27 mouse cellular contexts compared by ENCODE assay signal in the genomic region with DNA sequence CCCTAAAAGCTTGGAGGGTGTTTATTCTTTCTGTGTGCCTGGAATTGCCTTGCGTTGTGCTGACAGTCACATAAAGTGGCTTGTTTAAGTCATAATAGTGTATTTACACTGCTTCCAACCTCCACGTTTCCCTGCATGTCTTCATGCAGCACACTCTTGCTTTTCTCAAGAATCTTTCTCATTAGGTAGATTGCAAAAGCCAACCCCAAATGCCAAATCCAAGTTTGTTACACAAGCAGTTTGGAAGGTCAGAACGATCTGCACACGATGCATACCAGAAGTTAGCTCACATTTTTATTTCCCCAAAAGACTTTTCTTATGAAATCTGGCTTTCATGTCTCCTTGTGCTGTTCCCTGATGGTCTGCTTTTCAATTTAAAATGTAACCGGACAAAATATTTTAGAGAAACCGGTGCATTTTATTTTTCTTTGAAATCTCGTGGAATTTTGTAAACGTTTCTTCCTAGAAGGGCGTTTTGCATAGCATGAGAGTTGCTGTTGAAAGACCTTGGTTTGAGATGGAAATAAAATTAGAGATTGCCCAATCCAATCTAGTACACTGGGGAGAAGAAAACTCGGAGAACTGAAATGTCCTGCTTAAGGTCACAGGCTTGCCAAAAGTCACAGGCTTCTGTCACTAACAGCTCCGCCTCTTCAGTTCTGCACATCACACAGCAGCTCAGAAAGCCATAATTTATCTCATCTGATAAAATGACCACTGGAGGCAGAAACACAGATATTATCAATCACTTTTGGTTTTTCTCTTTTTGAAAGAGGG. TPM values are rescaled to one million over a fixed set of nuclear protein-coding genes. Genes with fewer than 3 reads are reported as not detected.
DNase-seq lines count a peak whose midpoint lies in the region; ATAC-seq and TF ChIP-seq lines count a peak whose summit lies in the region.
"Had no signal": no experiment of that assay in that cellular context is flagged by ENCODE, and none has a peak within 500 bp of the region (broad histone marks: within the 10 kb centered on the region; RNA-seq: fewer than 3 reads in every experiment).

No protein-coding gene starts in this region.

- no peaks in the 10 kb centered on the region for H3K4me1 ChIP-seq in lung, embryonic 15.5 days
- H3K4me1 ChIP-seq in lung, embryonic 16.5 days (replicated peaks; ENCODE audit: control insufficient read depth, insufficient read depth, low read length) = no peaks in the 10 kb centered on the region
- H3K4me1 ChIP-seq: hindbrain, embryonic 15.5 days; megakaryocyte, embryonic 14.5 days; midbrain, embryonic 15.5 days had no signal

- no peak for DNase-seq in gastrocnemius, adult 2 months
- DNase-seq in gastrocnemius, postnatal 36 days = no peak
- no peak for DNase-seq in lung, postnatal 4 days
- no peak for DNase-seq in kidney, postnatal 10 days
- no peak for DNase-seq in left cerebral cortex, adult 9 months (ENCODE audit: low spot score in 2 of 2)
- DNase-seq: B cell, adult 2 months; cerebellum, adult 8-10 months; forebrain, postnatal 0 days; gastrocnemius, postnatal 10 days; retina, postnatal 1 day; thymus, adult 2 months had no signal

- no peak for ATAC-seq in lung, embryonic 15.5 days (ENCODE audit: borderline replicate concordance, extremely low read depth, low FRiP score, low TSS enrichment)
- peak; percentile 71 for ATAC-seq in lung, embryonic 16.5 days (ENCODE audit: low read depth)
- ATAC-seq: activated CD4-positive, CD25-positive, alpha-beta regulatory T cell, adult 4 months; forebrain, postnatal 0 days; intestine, embryonic 16.5 days; midbrain, embryonic 15.5 days; Patski had no signal

- no peaks in the 10 kb centered on the region for H3K36me3 ChIP-seq in lung, embryonic 15.5 days
- H3K36me3 ChIP-seq in lung, embryonic 16.5 days (ENCODE audit: control insufficient read depth, insufficient read depth, low read length) = no peaks in the 10 kb centered on the region
- H3K36me3 ChIP-seq: embryonic facial prominence, embryonic 13.5 days; hindbrain, embryonic 15.5 days; limb, embryonic 13.5 days; midbrain, embryonic 15.5 days had no signal

- H3K4me3 ChIP-seq in gastrocnemius, adult 2 months = no peak overlapping the region
- H3K4me3 ChIP-seq in lung, embryonic 15.5 days = no peak overlapping the region
- no peak overlapping the region for H3K4me3 ChIP-seq in lung, embryonic 16.5 days (ENCODE audit: low read length)
- H3K4me3 ChIP-seq: embryonic facial prominence, embryonic 13.5 days; hindbrain, embryonic 15.5 days; left cerebral cortex, adult 2 months; limb, embryonic 13.5 days; megakaryocyte, embryonic 14.5 days; midbrain, embryonic 15.5 days had no signal

- H3K27me3 ChIP-seq in lung, embryonic 15.5 days = no peaks in the 10 kb centered on the region
- no peaks in the 10 kb centered on the region for H3K27me3 ChIP-seq in lung, embryonic 16.5 days (ENCODE audit: control insufficient read depth, insufficient read depth, low read depth, low read length)
- H3K27me3 ChIP-seq: embryonic facial prominence, embryonic 13.5 days; hindbrain, embryonic 15.5 days; limb, embryonic 13.5 days; megakaryocyte, embryonic 14.5 days; midbrain, embryonic 15.5 days had no signal

- H3K9me3 ChIP-seq in lung, embryonic 15.5 days = no peaks in the 10 kb centered on the region
- no peaks in the 10 kb centered on the region for H3K9me3 ChIP-seq in lung, embryonic 16.5 days (ENCODE audit: control insufficient read depth, low read length)
- H3K9me3 ChIP-seq: embryonic facial prominence, embryonic 13.5 days; hindbrain, embryonic 15.5 days; limb, embryonic 13.5 days; megakaryocyte, embryonic 14.5 days; midbrain, embryonic 15.5 days had no signal

- TF ChIP-seq CTCF in gastrocnemius, adult 2 months (IDR thresholded peaks at IDR 0.05) = no peak

- no peak overlapping the region for H3K9ac ChIP-seq in lung, embryonic 15.5 days
- H3K9ac ChIP-seq in lung, embryonic 16.5 days (ENCODE audit: low read length) = no peak overlapping the region
- H3K9ac ChIP-seq: embryonic facial prominence, embryonic 13.5 days; forebrain, postnatal 0 days; hindbrain, embryonic 15.5 days; limb, embryonic 13.5 days; liver, embryonic 14.5 days; midbrain, embryonic 15.5 days had no signal

- H3K27ac ChIP-seq in gastrocnemius, adult 2 months = peak overlapping the region; percentile 80
- H3K27ac ChIP-seq in lung, embryonic 15.5 days = peak overlapping the region; percentile 15; the same call in 1 of the 2 replicates
- 0 out of 2 replicates have a peak overlapping the region, but pooled peaks have one; percentile 49 for H3K27ac ChIP-seq in lung, embryonic 16.5 days (ENCODE audit: low read length)
- H3K27ac ChIP-seq: embryonic facial prominence, embryonic 13.5 days; hindbrain, embryonic 15.5 days; left cerebral cortex, adult 2 months; limb, embryonic 13.5 days; liver, embryonic 14.5 days; midbrain, embryonic 15.5 days had no signal

- intact Hi-C loops in gastrocnemius, adult 2 months (cut with DNase I) = no loop called here
- intact Hi-C loops in gastrocnemius, postnatal 36 days (cut with DNase I) = no loop called here

- H3K4me2 ChIP-seq in lung, embryonic 15.5 days = no peak overlapping the region
- H3K4me2 ChIP-seq in lung, embryonic 16.5 days (ENCODE audit: low read depth, low read length) = no peak overlapping the region
- H3K4me2 ChIP-seq: embryonic facial prominence, embryonic 13.5 days; hindbrain, embryonic 15.5 days; limb, embryonic 13.5 days; midbrain, embryonic 15.5 days had no signal

- WGBS in lung, embryonic 15.5 days = 36% methylated on average over 11 of the region's 11 CpGs
- 39% methylated on average over 11 of the region's 11 CpGs for WGBS in lung, embryonic 16.5 days

RNA-seq across cellular contexts. Expression of gene Tprg, which starts 48.2 kb away (rescaled TPM):
- total RNA-seq in gastrocnemius, adult 2 months (2021) = not detected
- not detected for total RNA-seq in gastrocnemius, postnatal 36 days (2021)
- polyA plus RNA-seq in lung, embryonic 15.5 days (2015; fragmentation: Nextera tagmentation; extraction: Ambion mirVana) = 0.31 and 0.44 TPM in 2 replicates
- polyA plus RNA-seq in lung, embryonic 16.5 days (2015; fragmentation: Nextera tagmentation; extraction: Ambion mirVana) = 0.19 and 0.53 TPM in 2 replicates
- total RNA-seq: forebrain, postnatal 0 days; gastrocnemius, postnatal 10 days; layer of hippocampus, adult 18-20 months; left cerebral cortex, adult 2 months had no signal
- polyA plus RNA-seq: activated CD4-positive, CD25-positive, alpha-beta regulatory T cell, adult 4 months; cortical plate, adult 2 months; forebrain, postnatal 0 days; hindbrain, embryonic 15.5 days; kidney, embryonic 16.5 days; limb, embryonic 13.5 days; liver, embryonic 14.5 days; small intestine, adult 2 months had no signal

Comparison
In these comparisons a context has a peak if more than half of its experiments do, and no peak if none do; other contexts are left out.
1. H3K27ac ChIP-seq: peak in every context shown above with its lines; median percentile 80 in gastrocnemius, adult 2 months; 49 in lung, embryonic 16.5 days; 15 in lung, embryonic 15.5 days.